Mouse (Mus musculus) thymus, postnatal 14 days (tissue): Measurements from ENCODE around the gene Slc6a17.

ENCODE experiments used
- DNase-seq: peaks from one replicate; pipeline ENCODE4 v3.0.0; 2021

Slc6a17 gene

GRCm38 (mm10) chr3:107459773-107460431, 57.9 kb downstream of the Slc6a17 start:
- DNase-seq = peak; percentile 6

GRCm38 (mm10) chr3:107459196-107459772, 58.5 kb downstream of the Slc6a17 start, which contains the start of gene Kcnc4:
Gene Kcnc4 (minus strand): TSS chr3:107459552.
- no peak for DNase-seq

- peak; percentile 27 for DNase-seq
Observed at GRCm38 (mm10) chr3:107458528-107459195, 59.2 kb downstream of the Slc6a17 start.

DNA sequence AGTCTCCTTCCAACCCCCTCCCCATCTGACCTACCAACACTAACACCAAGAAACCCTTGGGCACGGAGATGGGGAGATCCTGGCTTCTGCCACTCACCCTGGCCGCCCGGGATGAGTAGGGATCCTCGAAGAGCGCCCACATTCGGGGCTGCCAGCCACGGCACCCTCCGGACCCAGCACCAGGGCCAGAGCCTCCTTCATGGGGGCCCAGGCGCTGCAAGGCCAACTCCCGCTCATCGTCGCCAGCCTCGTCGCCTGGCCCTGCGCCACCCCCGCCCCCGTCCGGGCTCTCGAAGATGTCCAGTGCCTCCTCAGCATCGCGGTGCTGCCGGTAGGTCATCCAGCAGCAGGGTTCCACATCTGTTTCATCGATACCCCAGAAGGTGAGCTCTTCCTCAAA, 59.7 kb downstream of the Slc6a17 start:
- DNase-seq = no peak

- no peak for DNase-seq
Observed at GRCm38 (mm10) chr3:107454280-107454679, 63.5 kb downstream of the Slc6a17 start.

DNA sequence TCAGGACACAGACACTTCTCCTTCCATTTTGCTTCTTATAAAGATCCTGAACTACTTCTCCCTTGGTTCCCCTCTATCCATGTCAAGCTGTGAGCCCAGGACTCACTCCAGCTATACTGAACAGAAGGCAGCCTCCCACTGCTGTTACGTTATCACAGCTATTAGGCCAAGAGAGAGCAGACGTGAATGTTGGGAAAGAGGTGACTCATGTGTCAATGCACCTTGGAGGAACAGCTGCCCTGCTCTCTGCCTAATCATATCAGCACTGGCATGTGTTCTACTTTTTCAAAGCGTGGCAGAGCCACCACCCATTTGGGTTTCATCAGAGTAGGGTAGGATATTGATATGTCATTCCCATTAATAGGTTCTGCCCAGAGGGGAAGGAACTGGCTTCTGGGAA, 71.0 kb downstream of the Slc6a17 start:
- DNase-seq = no peak

DNA sequence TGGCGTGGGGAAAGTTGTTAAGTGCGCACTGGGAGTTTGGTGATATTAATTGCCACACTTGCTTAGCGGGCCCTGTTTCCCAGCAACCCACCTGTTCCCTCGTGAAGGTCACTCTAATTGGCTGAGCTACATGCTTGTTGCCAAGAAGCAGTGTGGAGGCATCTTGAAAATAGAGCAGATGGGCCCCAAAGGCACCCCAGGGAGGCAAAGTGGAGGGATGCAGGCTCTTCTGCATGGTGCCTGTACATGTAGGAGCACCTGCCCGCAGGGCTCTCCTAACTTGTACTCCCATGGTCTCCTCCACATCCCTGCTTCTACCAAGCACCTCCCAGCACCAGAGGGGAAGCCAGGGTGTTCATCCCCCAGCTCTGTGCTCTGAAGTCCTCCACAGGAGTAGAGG, 74.0 kb downstream of the Slc6a17 start:
- no peak for DNase-seq

- DNase-seq = no peak
Observed at GRCm38 (mm10) chr3:107442191-107442590, 75.6 kb downstream of the Slc6a17 start.

DNA sequence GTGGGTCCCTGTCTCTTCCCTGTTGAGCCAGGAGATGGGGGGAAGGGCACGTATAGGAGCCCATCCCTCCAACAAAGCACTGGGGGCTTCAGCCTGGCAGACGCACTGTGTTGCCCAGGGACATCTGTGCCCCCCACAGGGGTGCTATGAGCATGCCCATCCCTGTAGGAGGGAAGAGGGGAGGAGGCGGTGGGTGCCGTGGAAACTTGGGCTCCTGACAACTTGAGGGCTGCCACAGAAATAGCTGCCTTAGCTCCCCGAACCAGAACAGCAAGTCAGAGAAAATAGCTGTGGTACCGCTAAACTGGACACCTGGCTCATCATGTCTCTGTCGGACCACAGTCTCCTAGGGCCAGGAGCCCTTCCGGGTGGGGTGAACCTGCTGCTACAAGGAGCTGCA, 76.5 kb downstream of the Slc6a17 start:
- DNase-seq = no peak

GRCm38 (mm10) chr3:107439280-107439679, 78.5 kb downstream of the Slc6a17 start:
- DNase-seq = no peak

DNA sequence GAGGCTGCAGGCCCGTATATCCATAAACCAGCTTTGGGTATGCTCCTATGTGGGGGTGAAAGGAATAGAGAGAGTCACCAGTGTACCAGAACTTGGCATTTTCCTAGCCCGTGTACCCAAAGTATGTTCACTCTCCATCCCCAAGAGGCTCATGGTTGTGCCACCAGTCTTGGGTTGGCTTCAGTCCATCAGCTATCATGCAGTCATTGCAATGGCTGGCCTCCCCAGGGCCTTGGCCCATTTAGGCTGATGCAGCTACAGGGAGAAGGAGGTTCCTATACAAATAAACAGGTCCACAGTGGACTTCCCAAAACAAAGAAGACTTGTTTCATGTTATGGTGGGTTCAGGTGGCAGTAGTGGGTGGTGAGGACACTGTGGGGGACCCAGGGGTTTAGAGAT, 80.2 kb downstream of the Slc6a17 start:
- DNase-seq = no peak

GRCm38 (mm10) chr3:107436434-107436833, 81.4 kb downstream of the Slc6a17 start:
- no peak for DNase-seq

GRCm38 (mm10) chr3:107433614-107434013, 84.2 kb downstream of the Slc6a17 start:
- DNase-seq = no peak

GRCm38 (mm10) chr3:107431268-107431667, 86.5 kb downstream of the Slc6a17 start:
- DNase-seq = no peak

- no peak for DNase-seq
Observed at GRCm38 (mm10) chr3:107424258-107425041, 93.4 kb downstream of the Slc6a17 start.

- no peak for DNase-seq
Observed at GRCm38 (mm10) chr3:107420156-107420555, 97.7 kb downstream of the Slc6a17 start.
